Mouse (Mus musculus) urinary bladder, adult 2 months (tissue): ENCODE results near the gene Fam219a. TPM values are rescaled to one million over a fixed set of nuclear protein-coding genes. Genes with fewer than 3 reads are reported as not detected.

Experiments
- DNase-seq: peaks from one replicate; pipeline ENCODE4 v3.0.0; 2022; ENCODE audit warnings: low spot score
- polyA plus RNA-seq: library from polyadenylated mRNA; depleted of rRNA; stranded (reverse); fragments of >200 nt; gene quantifications from 2 replicates; pipeline ENCODE4 v1.2.3, GENCODE M21; 2012

Gene Fam219a
- polyA plus RNA-seq, 1 experiment, result 21.3 TPM

DNA sequence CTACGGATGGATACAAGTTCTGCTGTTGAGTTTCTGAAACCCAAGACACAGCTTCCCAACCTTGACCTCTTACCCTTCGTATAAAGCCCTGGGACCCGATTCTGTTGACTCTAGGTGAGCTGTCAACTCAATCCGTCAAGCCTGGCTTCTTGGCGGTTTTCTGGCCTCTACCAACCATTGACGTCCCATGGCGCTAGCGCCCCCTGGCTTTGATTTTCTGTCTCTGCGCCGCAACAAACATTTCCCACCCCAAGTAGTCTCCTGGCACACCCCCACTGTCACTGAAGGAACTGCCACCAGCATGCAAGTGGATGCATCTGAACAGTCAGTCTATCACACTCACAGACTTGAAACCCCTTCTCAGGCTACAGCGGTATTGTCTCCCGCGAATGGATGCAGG lies 63.2 kb downstream of the Fam219a start:
- no peak for DNase-seq

GRCm38 (mm10) chr4:41505131-41505551 lies 64.2 kb downstream of the Fam219a start:
- DNase-seq, result no peak

DNA sequence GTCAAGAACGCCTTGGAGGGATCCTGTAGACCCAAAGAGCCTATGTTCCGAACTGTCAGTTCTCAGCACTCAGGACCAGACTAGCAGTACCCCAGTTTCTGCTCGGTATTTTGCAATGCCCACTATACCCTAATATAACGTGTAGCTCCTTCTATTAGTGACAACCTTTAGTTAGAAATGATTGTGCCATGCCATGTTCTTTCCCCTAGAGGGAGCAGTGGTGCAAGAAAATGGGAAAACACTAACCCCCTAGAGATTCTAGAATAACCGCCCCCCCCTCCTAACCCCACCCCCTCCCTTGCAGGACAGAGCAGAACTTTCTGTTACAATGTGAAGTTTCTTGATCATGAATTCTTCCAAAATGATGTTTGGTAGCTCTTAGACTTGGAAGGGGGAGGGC lies 65.0 kb downstream of the Fam219a start:
- no peak for DNase-seq

DNA sequence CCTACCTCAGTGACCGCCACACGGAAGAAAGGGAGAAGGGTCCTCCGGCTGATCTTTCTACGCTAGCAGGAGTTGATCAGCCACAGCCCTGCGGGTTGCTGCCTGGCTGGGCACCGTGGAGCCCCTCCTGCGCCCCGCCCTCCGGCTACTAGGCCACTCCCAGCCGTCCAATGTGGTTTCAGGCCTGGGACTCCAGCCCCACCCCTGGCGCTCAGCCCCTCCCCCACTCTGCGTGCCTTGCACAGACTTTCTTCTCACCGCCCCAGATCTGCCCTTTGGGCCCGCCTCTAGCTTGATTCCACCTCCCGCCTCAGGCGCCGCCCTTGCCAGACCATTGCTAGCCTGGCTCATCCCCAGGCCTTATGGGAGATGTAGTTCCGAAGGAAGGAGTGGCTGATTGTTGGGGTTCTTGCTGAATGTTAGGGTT lies 66.3 kb downstream of the Fam219a start, which contains the start of gene AI464131:
AI464131 (minus strand) TSS at position 91 of the 427 bp plus-strand sequence.
- DNase-seq, result peak; percentile 88

GRCm38 (mm10) chr4:41502171-41502940 lies 67.0 kb downstream of the Fam219a start:
- no peak for DNase-seq

DNA sequence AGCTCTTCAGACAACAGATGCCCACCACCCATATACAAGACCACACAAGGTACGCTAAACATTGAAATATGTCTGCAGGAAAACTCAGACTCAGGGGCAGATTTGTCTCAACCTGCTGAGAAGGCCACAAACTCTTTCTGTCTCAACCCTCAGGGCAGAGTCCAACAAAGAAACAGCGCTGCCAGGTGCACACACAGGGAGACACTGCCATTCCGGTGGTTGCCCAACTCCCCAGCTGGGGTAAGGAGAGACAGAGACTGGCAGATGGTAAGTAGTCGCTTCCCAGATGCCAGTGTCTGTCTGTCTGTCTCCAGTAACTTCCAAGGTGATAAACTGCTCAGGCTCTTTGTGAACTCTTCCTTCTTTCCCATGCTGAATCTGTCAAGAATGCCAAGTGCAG lies 68.6 kb downstream of the Fam219a start:
- no peak for DNase-seq

DNA sequence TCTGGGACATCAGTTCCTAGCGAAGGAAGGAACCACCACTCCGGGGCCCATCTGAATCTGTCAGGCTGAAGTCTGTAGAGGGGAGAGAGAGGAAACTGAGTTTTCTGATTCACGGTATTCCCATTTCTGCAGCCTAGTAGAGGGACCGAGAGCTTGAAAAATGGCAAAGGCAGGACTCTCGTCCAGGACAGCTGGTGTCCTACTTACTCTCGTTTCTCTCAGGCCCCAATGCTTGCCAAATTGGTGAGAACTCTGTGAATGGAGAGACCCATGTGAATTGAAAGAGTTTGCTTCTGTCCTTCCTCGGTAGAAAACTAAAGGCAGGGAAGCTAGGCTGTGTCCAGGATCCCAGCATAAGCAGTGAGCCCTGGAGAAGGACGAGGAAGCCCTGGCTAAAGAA lies 69.7 kb downstream of the Fam219a start:
- DNase-seq, result no peak

- no peak for DNase-seq
These were observed 70.4 kb downstream of the Fam219a start for GRCm38 (mm10) chr4:41498921-41499391.

- DNase-seq, result no peak
These were observed 71.1 kb downstream of the Fam219a start for GRCm38 (mm10) chr4:41497995-41498845.

GRCm38 (mm10) chr4:41497579-41497978 lies 71.8 kb downstream of the Fam219a start:
- DNase-seq, result no peak

- no peak for DNase-seq
These were observed 72.3 kb downstream of the Fam219a start for GRCm38 (mm10) chr4:41497046-41497445.

DNA sequence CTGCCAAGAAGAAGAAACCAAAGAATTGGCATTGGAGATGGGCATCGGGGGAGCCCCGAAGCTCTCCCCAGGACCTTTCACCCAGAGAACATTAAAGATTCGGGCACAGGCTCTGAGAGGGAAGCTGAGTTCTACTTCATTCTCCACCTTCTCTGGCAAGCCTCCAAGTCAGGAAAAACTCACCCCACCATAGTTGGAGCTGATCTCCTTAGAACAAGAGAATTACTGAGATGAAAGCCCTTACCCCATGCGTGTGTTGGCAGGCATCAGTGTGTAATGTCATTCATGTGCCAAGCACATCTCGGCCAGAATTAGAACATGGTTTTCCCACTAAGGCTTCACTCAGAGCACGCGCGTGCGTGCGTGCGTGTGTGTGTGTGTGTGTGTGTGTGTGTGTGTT lies 73.5 kb downstream of the Fam219a start:
- DNase-seq, result no peak

- no peak for DNase-seq
These were observed 74.3 kb downstream of the Fam219a start for GRCm38 (mm10) chr4:41495076-41495475.

DNA sequence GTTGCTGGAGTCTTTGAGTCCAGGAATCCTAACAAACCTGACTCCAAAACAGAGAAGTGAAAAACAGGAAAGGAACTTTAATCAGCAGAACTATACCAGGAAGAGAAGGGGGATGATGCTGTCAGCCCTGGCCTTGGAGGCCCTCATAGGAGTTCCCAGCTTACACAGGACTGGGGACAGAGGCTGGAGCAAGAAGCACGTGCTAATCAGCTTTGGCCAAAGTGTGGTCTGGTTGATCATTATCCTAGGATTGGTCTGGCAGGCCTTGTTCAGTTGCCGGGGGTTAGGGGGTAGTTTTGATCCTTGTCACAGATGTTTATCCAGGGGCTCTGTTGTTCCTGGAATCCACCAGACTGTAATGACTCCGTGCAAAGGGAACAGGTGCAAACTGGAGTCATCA lies 75.0 kb downstream of the Fam219a start:
- no peak for DNase-seq

DNA sequence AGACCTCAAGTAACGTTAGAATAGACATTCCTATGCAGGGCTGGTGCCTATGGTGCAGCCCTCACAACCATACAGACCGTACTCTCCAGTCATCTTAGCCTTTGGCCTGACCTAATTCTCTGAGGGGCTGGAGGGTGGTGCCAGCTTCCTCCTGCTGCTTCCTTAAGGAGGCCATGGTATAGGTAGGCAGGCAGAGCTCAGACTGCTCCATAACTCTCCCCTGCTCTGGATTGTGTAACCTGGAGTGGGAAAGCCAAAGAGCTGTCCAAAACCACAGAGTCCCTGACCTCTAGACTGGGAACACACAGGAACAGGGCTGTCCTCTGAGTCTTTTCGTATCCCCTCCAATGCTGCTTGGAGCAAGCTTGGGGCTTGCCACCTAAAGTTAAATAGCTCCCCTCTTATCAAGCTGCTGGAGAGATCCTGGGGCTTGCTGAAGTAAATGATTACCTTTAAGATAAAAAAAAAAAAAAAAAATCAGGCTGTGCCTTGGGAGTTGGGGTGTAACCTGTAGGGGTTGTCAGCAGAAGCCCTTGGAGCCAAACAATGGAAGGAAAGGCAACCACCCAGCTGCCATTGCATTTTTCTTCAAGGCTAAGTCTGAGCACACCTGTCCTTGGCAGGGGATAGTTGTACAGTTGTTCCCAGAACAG lies 75.7 kb downstream of the Fam219a start:
- no peak for DNase-seq

GRCm38 (mm10) chr4:41492951-41493350 lies 76.4 kb downstream of the Fam219a start:
- DNase-seq, result no peak

DNA sequence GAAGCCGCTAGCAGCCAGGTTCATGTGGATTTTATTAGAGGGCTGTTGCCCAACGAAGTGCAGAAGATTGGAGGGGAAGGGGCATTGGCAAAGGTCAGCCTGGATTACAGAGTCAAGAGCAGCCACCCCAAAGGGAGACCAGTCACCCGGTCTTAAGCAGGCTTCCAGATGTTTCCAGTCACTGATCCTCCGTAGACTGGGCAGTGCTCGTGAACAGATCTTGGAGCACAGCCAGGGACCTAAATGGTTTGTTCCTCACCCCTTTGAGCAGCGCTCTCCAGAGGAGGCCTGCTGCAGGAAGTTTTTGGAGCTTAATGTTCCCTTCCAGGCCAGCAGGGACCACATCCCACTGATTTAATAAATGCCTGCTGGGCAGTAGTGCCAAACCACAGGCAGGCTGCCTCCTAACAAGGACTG lies 87.7 kb downstream of the Fam219a start:
- DNase-seq, result no peak

GRCm38 (mm10) chr4:41480254-41480653 lies 89.1 kb downstream of the Fam219a start:
- no peak for DNase-seq

DNA sequence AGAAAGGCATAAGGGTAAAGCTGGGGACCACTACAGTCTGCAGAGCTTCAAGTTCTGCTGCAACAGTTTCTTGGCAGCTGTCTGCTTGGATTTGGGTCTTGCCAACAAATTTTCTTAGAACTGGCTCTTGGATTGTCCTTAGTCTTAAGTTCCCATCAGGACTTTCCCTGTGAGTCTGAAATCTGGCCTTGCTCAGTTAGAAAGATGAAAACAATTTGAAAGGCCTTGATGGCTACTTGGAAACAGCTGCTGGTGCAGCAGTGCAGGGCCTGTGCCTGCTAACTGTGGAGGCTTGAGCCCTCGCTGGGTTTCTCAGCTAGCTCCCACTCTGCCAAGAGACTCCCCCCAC lies 89.9 kb downstream of the Fam219a start:
- no peak for DNase-seq

DNA sequence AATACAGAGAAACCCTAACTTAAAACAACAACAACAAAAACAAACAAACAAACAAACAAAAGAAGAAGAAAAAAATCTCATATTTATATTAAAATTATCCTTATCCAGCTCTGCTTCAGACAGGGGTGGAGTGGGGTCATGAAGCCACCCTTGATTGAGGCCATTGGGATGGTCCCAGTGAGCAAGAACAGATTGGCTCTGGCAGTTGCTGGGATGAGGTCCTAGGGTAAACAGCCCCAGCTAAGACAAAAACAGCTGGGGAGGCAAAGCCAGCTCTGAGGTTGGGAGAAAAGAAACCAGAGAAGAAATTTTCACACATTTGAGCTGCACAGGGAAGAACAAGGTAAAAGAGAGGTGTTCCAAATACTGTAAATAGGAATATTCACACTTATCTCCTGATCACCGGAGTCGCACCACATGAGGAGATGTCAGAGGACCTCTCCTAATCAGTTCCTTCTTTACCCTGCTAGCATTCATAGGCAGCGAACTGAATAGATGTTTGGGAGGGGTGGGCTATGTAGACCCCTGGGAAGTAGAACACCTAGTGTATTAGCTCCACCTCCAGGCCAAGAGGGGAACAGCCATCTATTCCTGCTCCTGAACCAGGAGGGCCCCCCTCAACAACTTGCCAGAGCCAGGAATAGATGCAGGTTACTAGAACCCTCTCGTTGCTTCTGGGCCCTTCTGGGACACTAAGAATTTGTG lies 90.4 kb downstream of the Fam219a start:
- DNase-seq, result no peak

DNA sequence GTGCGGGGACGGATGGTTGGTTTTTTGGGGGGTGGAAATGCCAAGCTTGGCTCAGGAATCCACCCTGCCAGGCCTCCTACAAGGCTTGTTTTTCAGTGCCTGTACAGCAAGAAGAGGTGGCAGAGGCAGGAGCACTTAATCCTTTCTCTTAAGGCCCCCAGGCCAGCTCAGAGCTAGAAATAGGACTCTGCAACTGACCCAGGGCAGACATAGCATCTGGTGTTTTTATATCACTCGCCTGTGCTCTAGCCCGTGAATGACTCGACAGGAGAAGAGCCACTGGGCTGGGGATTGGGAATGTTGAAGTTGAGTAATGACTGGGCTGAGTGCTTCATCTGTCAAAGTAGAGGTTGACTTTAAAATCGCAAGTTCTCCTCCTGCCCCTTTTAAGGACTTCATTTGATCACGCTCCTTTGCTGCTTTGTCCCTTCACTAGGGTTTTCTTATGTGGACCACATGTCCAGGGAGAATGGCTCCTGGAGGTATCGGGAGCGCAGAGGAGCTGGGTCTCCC lies 91.6 kb downstream of the Fam219a start:
- no peak for DNase-seq

DNA sequence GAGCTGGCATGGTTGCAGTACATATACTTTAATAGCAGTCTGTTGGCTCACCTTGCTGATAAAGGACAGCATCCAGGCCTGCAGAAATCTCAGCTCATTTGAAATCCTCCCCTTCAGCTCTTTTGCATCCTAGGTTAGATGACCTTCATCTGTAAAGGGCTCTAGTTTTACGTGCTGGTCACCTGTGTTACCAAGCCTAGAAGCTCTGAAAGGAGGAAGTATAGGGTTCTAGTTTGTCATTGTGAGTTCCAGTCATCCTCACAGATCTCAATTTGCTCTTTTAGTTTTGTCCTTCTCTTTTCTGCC lies 98.0 kb downstream of the Fam219a start:
- DNase-seq, result no peak
